Mouse (Mus musculus): ENCODE measurements around the gene Sdsl.

Sdsl gene

GRCm38 (mm10) chr5:120429692-120430091 is 42.9 kb downstream of the Sdsl start:
- intact Hi-C loops (cut with DNase I) = no loop called here

GRCm38 (mm10) chr5:120428990-120429389 is 43.6 kb downstream of the Sdsl start:
- intact Hi-C loops (cut with DNase I) = no loop called here

- intact Hi-C loops (cut with DNase I) = no loop called here
These were observed 44.3 kb downstream of the Sdsl start for GRCm38 (mm10) chr5:120428189-120428838.

- intact Hi-C loops (cut with DNase I) = no loop called here
These were observed 45.1 kb downstream of the Sdsl start for GRCm38 (mm10) chr5:120427451-120427938.

GRCm38 (mm10) chr5:120426572-120426971 is 46.0 kb downstream of the Sdsl start:
- intact Hi-C loops (cut with DNase I) = no loop called here

- intact Hi-C loops (cut with DNase I) = no loop called here
These were observed 46.9 kb downstream of the Sdsl start for GRCm38 (mm10) chr5:120425711-120426110.

GRCm38 (mm10) chr5:120424657-120425056 is 48.0 kb downstream of the Sdsl start:
- intact Hi-C loops (cut with DNase I) = no loop called here

GRCm38 (mm10) chr5:120424039-120424438 is 48.6 kb downstream of the Sdsl start:
- intact Hi-C loops (cut with DNase I) = no loop called here

- intact Hi-C loops (cut with DNase I) = no loop called here
These were observed 52.5 kb downstream of the Sdsl start for GRCm38 (mm10) chr5:120420106-120420505.

- intact Hi-C loops (cut with DNase I) = no loop called here
These were observed 59.2 kb downstream of the Sdsl start for GRCm38 (mm10) chr5:120413436-120413835.

GRCm38 (mm10) chr5:120409385-120410378 is 62.9 kb downstream of the Sdsl start:
- intact Hi-C loops (cut with DNase I) = no loop called here

GRCm38 (mm10) chr5:120408933-120409332 is 63.7 kb downstream of the Sdsl start:
- intact Hi-C loops (cut with DNase I) = no loop called here
